Mouse (Mus musculus) E14TG2a.4 (cell line): ENCODE measurements around the gene Map1b.

ENCODE experiments used
- CTCF ChIP-seq: conservative IDR thresholded peaks from 2 replicates; pipeline ENCODE4 v1.5.1; 2014; ENCODE audit warnings: low read length
- POU5F1 ChIP-seq: IDR thresholded peaks from 2 replicates; pipeline ENCODE4 v1.6.1; 2014; ENCODE audit warnings: low read length, borderline replicate concordance

DNA sequence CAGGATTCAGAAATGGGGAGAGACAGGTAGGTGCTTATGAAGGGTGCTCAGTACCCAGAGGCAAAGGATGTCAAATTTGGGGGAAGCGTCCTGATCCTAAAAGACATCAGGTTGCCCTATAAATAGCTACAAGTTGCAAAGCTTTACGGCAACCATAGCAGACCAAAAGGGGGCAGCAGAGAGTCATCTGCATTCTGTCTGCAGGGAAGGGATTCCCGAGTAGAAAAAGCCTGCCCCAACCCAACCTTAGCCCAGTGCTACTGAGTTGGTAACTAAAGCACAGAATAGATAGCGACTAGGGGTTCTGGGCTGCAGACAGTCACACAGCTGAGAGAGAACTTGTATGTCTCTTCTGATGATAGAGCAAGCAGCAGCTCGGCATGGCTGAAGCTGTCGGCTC is 140.8 kb downstream of the Map1b start:
- TF ChIP-seq CTCF (peak; percentile 94), POU5F1 (no peak)
